Mouse (Mus musculus) liver, embryonic 16.5 days (tissue): Measurements from ENCODE around the gene Efna4. TPM values are rescaled to one million over a fixed set of nuclear protein-coding genes. Genes with fewer than 3 reads are reported as not detected.

Experiments used
- polyA plus RNA-seq: library from polyadenylated mRNA; unstranded; fragments of >200 nt; fragmentation: Nextera tagmentation; extraction: Ambion mirVana; gene quantifications from 2 replicates; pipeline ENCODE4 v1.2.1, GENCODE M21; 2015

Efna4 gene
- polyA plus RNA-seq, 1 experiment from 2014 or later, result 0.51 TPM

Other genes with a start within 250 kb of the Efna4 start
- 2.6 and 3.3 TPM in 2 replicates for gene Rusc1, start 244.7 kb downstream of the Efna4 start, polyA plus RNA-seq
- gene Gm43738, start 236.9 kb downstream of the Efna4 start, polyA plus RNA-seq, result 0.11 TPM in 1 of 2 replicates, not detected in the other
- 375 and 379 TPM in 2 replicates for gene Fdps, start 236.1 kb downstream of the Efna4 start, polyA plus RNA-seq
- gene Pklr, start 201.9 kb downstream of the Efna4 start, polyA plus RNA-seq, result 102 and 104 TPM in 2 replicates
- 0.29 and 0.32 TPM in 2 replicates for gene Hcn3, start 177.8 kb downstream of the Efna4 start, polyA plus RNA-seq
- 6.4 and 8.4 TPM in 2 replicates for gene Clk2, start 173.2 kb downstream of the Efna4 start, polyA plus RNA-seq
- 47.5 and 49.0 TPM in 2 replicates for gene Scamp3, start 160.6 kb downstream of the Efna4 start, polyA plus RNA-seq
- gene Fam189b, start 154.9 kb downstream of the Efna4 start, polyA plus RNA-seq, result 2.0 and 2.4 TPM in 2 replicates
- 27.5 and 28.0 TPM in 2 replicates for gene Gba, start 135.1 kb downstream of the Efna4 start, polyA plus RNA-seq
- 1.3 and 2.0 TPM in 2 replicates for gene Thbs3, start 122.8 kb downstream of the Efna4 start, polyA plus RNA-seq
- 94.4 and 95.3 TPM in 2 replicates for gene Mtx1, start 110.9 kb downstream of the Efna4 start, polyA plus RNA-seq
- gene Muc1, start 109.0 kb downstream of the Efna4 start, polyA plus RNA-seq, result 0.11 and 1.0 TPM in 2 replicates
- 129 and 131 TPM in 2 replicates for gene Krtcap2, start 92.1 kb downstream of the Efna4 start, polyA plus RNA-seq
- gene Trim46, start 91.7 kb downstream of the Efna4 start, polyA plus RNA-seq, result 0.14 and 0.28 TPM in 2 replicates
- 51.9 and 59.4 TPM in 2 replicates for gene Dpm3, start 78.7 kb downstream of the Efna4 start, polyA plus RNA-seq
- 18.9 and 22.2 TPM in 2 replicates for gene Slc50a1, start 67.5 kb downstream of the Efna4 start, polyA plus RNA-seq
- gene Efna1, start 56.9 kb downstream of the Efna4 start, polyA plus RNA-seq, result 8.1 and 12.7 TPM in 2 replicates
- gene Efna3, start 15.1 kb downstream of the Efna4 start, polyA plus RNA-seq, result 0.63 and 0.94 TPM in 2 replicates
- 9.0 and 11.2 TPM in 2 replicates for gene Adam15, start 12.0 kb upstream of the Efna4 start, polyA plus RNA-seq
- gene Dcst2, start 23.9 kb upstream of the Efna4 start, polyA plus RNA-seq, result 0.05 TPM in 1 of 2 replicates, not detected in the other
- 0.12 TPM in 1 of 2 replicates, not detected in the other for gene Dcst1, start 27.2 kb upstream of the Efna4 start, polyA plus RNA-seq
- gene Zbtb7b, start 56.7 kb upstream of the Efna4 start, polyA plus RNA-seq, result 2.4 and 2.7 TPM in 2 replicates
- gene Lenep, start 64.8 kb upstream of the Efna4 start, polyA plus RNA-seq, result not detected in 2 replicates
- 14.9 and 15.1 TPM in 2 replicates for gene Flad1, start 73.8 kb upstream of the Efna4 start, polyA plus RNA-seq
- 176 and 206 TPM in 2 replicates for gene Cks1b, start 80.4 kb upstream of the Efna4 start, polyA plus RNA-seq
- gene Shc1, start 80.4 kb upstream of the Efna4 start, polyA plus RNA-seq, result 43.2 and 46.0 TPM in 2 replicates
- 6.6 and 8.7 TPM in 2 replicates for gene Pygo2, start 92.2 kb upstream of the Efna4 start, polyA plus RNA-seq
- 7.2 and 8.6 TPM in 2 replicates for gene Pbxip1, start 98.7 kb upstream of the Efna4 start, polyA plus RNA-seq
- gene Pmvk, start 116.5 kb upstream of the Efna4 start, polyA plus RNA-seq, result 34.8 and 36.9 TPM in 2 replicates
- 0.05 TPM in 1 of 2 replicates, not detected in the other for gene Kcnn3, start 182.1 kb upstream of the Efna4 start, polyA plus RNA-seq